Mouse (Mus musculus) spleen, adult 12 weeks (tissue): Measurements from ENCODE around the gene Suclg2.
A peak's percentile ranks its signal among the peaks of the same experiment; 100 is the strongest.

Experiments used
- DNase-seq: peaks from one replicate; pipeline ENCODE4 v3.0.0; 2022; ENCODE audit warnings: low spot score

Suclg2 gene

DNA sequence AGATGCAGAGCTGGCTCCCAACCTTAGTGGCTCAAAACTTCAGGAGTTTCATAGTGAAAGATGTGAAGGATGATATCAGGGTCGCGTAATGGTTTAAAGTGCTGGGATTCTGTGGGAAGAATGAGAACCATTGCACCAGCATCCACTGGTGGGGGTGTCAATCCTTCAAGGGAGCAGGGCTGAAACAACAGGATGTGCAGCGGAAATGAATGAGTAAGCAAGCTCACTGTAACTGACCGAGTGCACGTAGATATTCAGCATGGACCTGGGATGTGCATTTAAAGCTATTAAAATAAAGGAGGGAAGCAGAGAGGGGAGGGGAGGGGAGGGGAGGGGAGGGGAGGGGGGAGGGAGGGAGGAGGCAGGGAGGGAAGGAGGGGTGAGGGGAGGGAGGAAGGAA lies 18.4 kb downstream of the Suclg2 start:
- DNase-seq, result no peak

DNA sequence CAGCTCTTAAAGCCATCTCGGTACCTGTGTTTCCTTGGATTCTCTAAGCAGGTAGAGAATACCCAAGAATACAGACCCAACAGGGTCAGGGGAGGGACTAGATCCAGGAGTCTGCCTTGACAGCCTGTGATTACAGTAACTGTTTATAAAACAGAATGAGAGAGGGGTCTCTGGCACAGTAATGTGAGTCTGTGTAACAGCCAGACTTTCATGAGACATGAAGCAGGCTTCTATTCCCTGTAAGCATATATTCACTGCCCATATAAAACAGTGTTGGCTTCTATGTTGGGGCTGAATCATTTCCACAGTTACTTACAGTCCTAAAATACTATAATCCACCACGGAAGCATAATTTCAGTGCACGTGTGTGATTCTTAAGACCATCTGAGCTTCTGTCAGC lies 19.3 kb downstream of the Suclg2 start:
- no peak for DNase-seq

DNA sequence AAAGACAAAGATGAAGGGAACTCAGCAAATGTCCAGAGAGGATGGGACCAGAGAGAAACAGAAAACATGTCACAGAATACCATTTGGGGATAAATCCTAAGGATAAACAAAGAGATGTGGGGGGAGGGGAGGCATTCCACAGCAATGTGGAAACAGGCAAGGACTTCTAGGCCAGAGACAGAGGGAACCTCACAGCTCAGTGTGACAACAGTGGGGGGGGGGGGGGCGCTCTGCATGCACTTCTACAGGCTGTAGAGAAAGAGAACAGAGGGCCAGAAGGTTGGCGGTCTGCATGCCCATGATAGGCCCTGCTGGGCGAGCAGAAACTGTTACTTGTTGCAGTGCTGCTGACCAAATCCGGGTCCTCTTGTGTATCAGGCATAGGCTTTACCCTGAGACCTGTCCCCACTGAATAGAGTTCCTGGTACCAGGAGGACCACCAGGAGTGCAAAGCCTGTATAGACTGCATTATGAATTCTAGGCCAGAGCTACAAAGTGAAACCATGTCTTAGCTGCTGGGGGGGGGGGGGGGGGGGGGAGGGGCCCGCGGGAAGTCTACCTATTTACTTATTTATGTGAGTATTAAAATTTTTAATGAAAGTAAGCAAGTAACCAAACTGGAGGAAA lies 20.0 kb downstream of the Suclg2 start:
- DNase-seq, result no peak

DNA sequence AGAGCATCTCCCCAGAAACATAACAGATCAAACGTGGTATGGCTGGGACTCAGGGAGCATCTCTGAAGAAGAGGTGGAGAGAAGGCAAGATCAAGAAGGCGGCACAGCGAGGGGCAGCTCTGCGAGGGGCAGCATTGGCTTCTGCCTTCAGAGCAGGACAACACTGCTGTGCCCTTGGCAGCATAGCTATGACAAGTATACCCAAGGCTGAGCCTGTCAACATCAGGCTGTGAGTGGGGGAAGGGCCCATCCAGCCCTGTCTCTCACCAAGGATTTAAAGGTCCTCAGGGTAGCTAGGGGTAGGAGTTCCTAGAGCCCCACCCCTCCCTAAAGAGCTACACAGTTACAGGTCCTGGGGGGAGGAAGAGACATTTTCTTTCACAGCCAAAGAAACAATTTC lies 23.7 kb downstream of the Suclg2 start:
- DNase-seq, result no peak

DNA sequence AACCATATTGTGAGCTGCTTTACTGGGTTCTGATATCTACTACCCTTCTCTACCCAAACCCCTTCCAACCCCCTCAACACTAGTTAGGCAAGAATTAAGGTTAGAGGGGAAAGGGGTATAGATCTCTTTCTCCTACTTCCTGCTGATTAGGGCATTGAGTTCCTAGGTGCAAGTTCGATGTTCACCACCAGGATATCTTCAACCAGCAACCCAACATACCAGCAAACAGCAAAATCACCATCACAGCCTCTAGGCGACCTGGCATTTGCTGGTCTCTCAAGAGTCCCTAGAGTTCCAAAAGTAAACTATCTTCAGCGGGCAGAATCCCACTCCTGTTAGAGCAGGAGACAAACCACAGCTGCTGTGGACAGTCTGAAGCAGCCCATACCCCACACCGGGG lies 33.4 kb downstream of the Suclg2 start:
- DNase-seq, result no peak

DNA sequence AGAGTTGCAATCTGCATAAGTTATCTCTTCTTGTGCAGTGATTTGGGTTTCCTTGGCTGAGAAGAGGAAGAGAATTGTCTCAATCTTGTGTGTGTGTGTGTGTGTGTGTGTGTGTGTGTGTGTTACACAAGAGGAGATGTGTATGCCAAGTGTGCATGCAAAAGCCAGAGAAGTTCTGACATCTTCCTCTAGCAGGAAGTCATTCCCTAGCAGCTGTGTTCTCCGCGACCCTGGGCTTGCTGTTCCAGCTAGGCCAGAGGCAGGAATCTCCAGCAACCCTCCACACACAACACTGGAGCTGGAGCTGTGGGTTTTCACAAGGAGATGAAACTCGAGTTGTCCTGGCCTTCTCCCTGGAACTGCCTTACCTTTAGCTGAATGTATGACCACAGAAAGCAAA lies 38.9 kb downstream of the Suclg2 start:
- DNase-seq, result no peak

DNA sequence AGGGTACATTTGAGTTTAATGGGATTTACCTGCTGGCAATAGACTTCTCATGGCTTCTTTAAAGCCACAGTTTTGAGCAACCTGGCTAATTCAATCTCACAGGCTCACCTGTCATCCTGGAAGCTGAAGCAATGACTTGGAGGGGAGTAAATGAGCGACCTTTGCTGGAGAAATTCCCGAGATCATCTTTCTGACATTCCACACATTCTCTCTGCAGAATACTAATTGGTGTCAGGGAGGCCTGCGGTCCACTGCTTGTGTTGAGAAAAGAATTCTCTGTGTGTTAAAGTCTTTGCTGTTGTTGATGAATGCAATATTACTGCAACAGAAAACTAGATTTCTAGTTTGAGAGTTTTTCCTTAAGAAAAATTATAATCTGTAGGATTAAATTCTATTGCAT lies 39.3 kb downstream of the Suclg2 start:
- DNase-seq, result no peak

DNA sequence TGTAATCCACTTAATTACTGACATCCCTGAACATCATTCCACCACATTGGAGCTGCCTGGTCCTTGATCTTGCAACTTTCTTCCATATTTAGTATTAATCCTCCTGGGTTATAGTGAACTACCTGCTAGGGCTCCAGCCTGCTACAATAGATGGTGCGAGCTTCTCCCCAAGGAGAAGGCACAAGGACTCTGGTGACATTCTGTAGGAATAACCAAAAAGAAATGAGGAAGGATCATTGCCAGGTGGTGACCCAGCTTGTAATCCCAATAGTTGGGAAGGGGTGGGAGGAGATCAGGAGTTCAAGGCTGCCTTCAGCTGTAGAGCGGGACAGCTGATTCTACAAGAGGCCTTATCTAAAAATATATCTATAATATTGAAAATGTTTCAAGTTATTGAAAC lies 41.6 kb downstream of the Suclg2 start:
- no peak for DNase-seq

DNA sequence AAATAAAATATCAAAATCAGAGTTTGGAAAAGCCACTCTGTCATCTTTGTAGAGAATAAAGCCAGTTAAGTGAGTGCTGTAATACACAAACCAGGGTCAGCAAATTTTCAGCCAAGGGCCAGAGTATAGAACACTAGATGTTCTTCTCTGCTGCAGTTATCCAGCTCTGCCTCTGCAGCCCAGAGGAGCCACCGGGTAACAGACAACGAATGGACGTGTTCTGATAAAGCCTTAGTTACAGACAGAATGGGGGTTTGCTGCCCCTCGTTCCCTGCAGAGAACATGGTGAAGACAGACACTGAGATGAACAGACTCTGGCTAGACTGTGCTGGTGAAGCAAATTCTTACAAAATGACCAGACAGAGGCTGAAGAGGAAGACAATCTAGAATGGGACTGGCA lies 42.2 kb downstream of the Suclg2 start:
- no peak for DNase-seq

DNA sequence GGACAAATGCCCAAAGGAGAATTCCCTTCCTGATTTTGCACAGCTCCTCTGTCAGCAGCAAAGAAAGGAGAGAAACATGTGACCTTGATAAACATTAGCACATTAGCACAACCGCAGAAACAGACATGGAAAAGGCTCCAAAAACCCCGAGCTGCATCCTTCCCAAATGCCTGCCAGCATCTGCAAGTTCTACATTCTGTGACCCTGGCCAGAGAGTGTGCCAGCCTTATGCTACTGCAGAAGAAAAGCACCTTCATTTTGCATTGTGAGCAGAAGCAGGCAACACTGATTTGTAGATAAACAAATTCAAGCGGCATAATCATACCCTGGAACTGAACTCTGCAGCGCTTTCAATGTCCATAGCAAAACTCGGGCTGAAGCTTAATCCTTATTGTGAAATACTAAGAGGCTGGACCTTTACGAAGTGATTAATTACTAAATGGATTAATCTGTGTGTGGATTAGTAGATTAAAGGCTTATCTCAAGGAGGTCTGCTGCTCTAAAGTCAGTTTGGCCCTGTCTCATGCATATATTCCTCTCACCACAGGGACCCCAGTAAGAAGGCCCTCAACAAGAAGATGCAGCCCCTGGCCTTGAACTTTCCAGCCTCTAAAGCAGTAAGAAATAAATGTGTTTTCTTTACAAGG lies 43.4 kb downstream of the Suclg2 start:
- no peak for DNase-seq

DNA sequence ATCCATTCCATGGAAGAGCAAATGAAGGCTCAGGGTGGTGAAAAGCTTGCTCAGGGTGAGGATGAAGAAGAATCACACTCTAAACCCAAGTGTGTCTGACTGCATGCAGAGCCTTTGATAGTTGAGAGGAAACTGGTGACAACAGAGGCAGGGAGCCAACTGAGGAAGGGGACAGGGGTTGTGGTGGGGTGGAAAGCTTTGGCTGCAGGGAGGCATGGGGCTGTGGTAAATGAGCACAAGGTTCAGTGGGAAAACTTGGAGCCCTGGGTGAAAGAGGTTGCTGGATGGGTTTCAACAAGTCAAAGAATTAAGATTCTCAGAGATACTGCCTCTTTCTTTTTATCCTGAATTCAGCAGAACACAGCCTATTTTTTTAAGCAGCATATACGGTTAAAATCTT lies 43.9 kb downstream of the Suclg2 start:
- DNase-seq, result no peak

DNA sequence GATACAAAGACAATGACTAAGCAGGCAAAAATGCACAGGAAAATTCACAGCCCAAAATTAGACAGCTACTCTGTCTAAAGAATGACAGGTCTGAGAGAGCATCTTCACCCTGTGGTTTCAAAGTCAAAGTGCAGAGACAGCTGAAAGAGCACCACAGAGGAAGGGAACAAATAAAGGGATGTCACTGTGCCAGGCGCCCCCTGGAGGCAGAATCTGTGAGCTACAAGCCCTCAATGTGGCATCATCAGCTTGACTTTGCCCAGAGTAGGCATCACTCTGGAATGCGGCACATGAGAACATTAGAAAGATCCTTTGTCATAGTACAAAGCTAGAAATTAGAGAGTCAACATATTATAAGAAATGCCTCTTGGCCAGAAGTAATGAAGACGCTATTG lies 49.3 kb downstream of the Suclg2 start:
- DNase-seq, result peak; percentile 13

DNA sequence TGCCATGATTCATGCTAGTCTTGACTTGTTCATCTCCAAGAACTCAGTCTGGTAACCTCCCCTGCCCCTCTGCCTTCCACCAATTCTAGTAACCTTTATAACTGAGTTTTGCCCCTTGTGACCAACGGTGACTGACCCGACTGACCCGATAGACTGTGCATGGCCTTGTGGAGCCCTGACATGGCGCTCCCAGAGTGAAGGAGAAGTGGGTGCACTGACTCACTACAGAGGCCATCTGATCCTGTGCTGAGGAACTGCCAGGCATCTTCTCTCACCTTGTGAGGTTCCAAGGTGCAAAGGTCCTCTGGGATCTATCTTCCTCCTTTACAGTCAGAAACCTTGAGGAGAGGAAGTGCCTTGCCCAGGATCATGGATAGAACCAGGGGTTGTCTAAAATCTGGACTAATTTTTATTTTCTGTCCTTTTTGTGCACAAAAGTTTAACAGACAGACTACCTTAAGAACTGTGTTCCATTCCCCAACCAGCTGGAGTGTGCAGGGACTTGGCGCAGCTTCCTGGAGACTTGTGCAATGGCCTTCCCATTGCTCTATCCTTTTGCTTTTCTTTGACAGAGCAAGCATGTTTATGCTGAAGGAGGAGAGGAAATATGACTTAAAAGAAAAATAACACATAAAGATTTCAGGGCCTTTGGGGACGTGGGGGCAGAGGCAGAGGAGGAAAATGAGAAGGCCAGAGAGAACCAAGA lies 49.8 kb downstream of the Suclg2 start:
- DNase-seq, result no peak

DNA sequence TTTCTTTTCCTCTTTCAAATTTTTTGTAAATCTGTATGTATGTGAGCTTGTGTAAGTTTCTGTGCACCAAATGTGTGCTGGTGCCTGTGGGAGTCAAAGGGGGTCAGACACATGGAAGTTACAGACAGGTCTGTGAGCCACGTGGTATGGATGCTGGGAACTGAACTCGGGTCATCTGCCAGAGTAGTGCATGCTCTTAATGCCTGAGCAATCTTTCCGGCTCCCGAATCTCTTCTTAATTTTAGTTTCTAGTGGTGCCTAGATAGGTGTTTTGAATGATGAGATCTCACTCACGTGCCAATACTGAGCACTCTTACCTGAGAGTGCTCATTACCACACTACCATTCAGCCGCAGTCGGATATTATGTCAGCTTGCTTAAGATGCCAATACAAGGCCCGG lies 60.9 kb downstream of the Suclg2 start:
- DNase-seq, result no peak

DNA sequence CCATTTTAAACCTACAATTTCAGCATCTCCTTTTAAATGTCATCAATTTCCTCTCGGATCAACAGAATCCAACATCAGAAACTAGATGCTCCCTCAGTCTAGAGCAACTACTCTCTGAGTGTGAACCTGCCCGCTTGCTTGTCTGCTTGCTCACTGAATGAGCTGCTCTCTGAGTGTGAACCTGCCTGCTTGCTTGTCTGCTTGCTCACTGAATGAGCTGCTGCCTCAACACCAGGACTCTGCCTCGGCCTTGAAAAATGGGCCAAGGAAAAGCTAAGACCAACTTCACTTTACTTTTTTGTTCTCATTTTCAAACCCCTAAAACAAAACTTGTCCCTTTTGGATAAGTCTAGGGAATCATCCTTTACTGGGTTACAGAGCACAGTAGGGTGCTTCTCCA lies 64.9 kb downstream of the Suclg2 start:
- no peak for DNase-seq

DNA sequence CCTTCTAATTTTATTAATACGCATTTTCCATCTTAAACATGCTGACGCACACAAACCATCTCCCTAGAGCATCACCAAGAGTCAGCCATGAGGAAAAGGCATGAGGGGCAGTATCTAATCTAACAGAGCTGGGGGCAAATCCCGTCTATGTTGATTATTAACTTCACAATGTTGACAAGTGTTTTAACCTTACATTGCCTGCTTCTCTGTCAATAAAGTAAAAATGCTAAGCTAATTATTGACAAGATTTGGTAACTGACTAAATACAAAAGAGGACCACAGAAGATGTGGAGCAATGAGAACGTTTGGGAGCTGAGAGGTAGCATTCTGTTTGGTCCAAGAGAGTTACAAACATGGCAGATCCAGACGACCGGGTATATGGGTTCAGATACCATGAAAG lies 65.8 kb downstream of the Suclg2 start:
- DNase-seq, result no peak

DNA sequence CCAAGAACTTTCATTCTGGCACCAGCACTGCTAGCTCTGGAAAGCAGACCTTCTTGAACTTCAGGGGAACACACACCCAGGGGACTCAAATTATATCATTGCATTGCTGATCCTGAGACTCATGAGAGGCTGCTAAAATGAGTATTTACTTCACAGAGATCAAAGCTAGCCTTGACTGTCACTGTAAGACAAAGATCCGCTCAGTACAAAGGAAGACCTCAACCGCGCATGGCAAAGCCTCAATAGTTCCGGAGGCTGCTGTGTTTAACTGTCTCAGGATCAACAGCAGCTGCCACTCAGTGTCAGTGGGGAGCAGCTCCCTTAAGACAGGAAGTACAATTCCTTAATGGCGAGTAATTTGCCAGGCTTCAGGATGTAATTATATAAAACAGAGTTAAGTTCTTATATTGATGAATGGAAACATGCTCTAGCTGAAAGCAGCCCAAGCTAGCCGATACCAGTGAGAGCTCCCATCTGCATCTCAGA lies 67.2 kb downstream of the Suclg2 start:
- DNase-seq, result no peak

DNA sequence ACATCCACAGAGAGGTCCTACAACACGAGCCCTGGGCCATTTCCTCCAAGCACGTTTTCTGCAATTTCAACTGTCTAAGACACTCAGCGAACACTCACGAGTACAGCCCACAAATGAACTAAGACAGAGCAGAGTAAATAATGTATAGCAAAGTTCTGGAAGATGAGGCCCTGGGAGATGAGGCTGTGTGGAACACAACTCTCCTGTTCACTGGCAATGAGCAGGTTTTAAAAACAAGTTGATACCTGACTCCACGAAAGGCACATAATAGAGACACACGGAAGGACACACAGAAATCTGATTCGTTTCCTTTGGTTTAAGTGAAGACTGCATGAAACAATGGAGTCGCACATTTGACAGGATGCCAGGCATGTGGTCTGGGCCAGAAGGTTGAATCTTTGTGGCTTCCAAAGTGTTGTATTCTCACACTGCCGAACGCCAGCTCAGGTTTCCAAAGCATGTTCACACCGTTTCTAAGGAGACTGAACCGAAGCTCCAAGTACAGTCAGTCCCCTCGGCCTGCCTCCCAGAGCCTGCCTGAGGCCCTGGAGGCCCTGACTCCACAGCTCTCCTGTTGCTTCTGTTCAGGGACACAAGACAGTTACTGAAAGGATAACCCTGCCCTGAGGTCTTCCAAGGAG lies 68.4 kb downstream of the Suclg2 start:
- DNase-seq, result no peak

DNA sequence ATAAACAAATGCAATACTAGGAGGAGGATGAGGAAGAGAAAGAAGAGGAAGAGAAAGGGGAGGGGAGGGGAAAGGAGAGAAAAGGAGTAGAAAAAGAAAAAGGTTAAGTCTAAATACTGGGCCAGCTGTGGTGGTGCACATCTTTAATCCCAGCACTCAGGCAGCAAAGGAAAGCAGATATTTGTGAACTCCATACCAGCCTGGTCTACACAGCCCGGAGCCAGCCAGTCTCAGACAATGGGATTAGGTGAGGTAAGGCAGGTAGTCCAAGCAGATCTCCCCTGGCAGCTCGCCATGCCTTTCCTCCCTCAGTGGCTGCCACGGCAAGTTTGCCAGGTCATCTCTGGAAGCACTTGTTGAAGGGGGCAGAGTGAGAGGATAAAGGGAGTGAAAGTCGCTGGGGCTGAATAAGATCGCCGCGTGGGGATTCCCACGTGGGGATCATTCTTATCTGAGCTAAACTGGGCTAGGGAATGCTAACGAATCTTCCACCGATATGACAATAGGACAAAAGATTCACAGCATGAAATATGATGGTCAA lies 69.4 kb downstream of the Suclg2 start:
- DNase-seq, result no peak

DNA sequence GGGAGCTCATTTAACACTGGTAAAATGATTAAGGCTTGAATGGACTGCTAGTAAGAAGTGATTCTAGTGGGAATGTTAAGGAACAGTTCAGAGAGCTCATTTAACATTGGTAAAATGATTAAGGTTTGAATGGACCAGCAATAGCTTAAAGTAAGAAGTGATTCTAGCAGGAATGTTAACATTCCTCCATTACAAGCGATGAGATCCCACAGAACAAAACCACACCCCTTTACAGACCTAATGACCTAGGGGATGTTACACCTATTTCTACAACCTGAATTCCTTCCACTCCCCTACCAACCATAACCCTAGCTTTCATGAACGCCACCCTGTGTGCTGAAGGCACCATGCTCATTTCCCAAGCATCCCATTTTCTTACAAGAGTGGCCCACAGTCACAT lies 81.2 kb downstream of the Suclg2 start:
- DNase-seq, result no peak

DNA sequence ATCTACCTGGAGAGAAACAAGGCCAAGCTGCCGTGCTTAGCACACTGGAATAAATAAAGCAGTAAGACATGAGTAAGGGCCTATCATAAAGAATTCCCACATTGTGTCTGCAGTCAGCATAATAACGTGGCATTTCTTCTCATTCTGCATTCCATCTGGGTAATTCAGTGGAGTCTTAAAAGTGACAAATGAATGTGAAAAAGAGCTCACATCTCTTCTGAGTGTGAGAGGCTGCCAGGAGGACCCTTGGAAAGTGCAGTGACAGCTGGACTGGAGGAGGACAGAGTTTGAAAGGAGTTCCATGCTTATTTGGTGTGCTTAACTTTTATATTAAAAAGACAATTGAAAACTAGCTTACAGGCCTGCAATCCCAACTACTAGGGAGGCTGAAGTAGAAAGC lies 83.2 kb downstream of the Suclg2 start:
- no peak for DNase-seq

DNA sequence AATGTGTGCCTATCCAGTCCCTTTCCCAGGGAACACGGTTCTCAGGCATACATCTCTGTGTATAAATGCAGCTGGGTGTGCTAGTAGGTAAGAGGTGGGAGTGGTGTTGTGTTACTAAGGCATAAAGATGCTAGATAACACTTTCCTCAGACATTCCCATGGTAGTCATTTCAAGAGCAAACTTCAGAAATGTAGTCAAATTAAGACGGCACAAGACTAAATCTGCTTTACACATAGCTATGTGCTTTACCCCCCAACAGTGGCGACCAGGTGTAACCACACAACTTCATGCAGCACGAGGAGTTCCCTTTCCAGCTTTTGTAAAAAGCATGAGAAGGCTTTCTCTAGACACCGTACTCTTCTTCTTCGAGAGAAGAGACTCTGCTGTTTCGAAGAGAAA lies 89.5 kb downstream of the Suclg2 start:
- DNase-seq, result no peak

DNA sequence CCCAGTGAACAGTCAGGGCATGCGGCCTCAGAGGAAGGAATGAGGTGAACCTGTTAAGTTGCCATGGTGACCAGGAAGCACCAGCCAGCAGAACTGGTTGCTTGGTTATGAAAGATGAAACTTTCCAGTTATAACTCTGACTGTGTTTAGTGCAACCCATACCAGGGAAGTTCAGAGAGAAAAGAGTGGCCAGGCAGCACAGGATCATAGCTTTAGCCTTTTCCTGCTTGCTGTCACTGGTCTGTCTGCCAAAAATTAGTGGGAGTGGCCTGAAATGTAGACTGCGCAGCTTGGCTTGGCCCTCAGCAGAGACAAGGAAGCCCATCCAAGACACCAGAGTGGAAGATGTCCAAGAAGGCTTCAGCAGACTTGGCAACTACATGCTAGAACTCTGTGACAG lies 96.8 kb downstream of the Suclg2 start:
- DNase-seq, result no peak
